Mouse (Mus musculus) embryonic facial prominence, embryonic 14.5 days (tissue): Measurements from ENCODE around the gene Trpc4ap. TPM values are rescaled to one million over a fixed set of nuclear protein-coding genes. Genes with fewer than 3 reads are reported as not detected.

Experiments
- ATAC-seq: fragments of 200-750 bp; cut with Nextera tagmentation; 2 replicates; pipeline ENCODE4 v1.8.0; 2017; ENCODE audit warnings: low read depth, moderate number of reproducible peaks, moderate TSS enrichment
- DNase-seq: peaks from one replicate; pipeline ENCODE4 v3.0.0-alpha.2; 2015; ENCODE audit warnings: low spot score
- H3K27ac ChIP-seq: fragments of 300-500 bp; sonication (generic); replicated peaks from 2 replicates; pipeline ENCODE4 v1.5.1; 2014; ENCODE audit warnings: low read depth, mild to moderate bottlenecking, low read length, moderate library complexity
- H3K27me3 ChIP-seq: fragments of 300-500 bp; sonication (generic); replicated peaks from 2 replicates; pipeline ENCODE4 v1.6.1; 2014; ENCODE audit warnings: low read length; ENCODE audit not compliant: control insufficient read depth, insufficient read depth
- H3K36me3 ChIP-seq: fragments of 300-500 bp; sonication (generic); 2 replicates; pipeline ENCODE4 v1.6.1; 2014; ENCODE audit warnings: low read length, mixed read lengths; ENCODE audit not compliant: control insufficient read depth, insufficient read depth
- H3K4me1 ChIP-seq: fragments of 300-500 bp; sonication (generic); 2 replicates; pipeline ENCODE4 v1.6.1; 2014; ENCODE audit warnings: antibody characterized with exemption, low read length; ENCODE audit not compliant: control insufficient read depth, insufficient read depth
- H3K4me2 ChIP-seq: fragments of 300-500 bp; sonication (generic); 2 replicates; pipeline ENCODE4 v1.6.1; 2014; ENCODE audit warnings: low read depth, mild to moderate bottlenecking, low read length, moderate library complexity, mixed read lengths
- H3K4me3 ChIP-seq: fragments of 300-500 bp; sonication (generic); 2 replicates; pipeline ENCODE4 v1.5.1; 2014; ENCODE audit warnings: low read depth, mild to moderate bottlenecking, low read length
- H3K9ac ChIP-seq: fragments of 300-500 bp; sonication (generic); 2 replicates; pipeline ENCODE4 v1.6.1; 2014; ENCODE audit warnings: low read depth, mild to moderate bottlenecking, low read length, moderate library complexity, mixed read lengths
- H3K9me3 ChIP-seq: fragments of 300-500 bp; sonication (generic); 2 replicates; pipeline ENCODE4 v1.6.1; 2016; ENCODE audit warnings: low read length; ENCODE audit not compliant: control insufficient read depth
- WGBS: fragments of 180-500 bp; shearing (Covaris S2); extraction: QIAGEN DNeasy Blood & Tissue Kit; methylation state at CpG from one replicate; pipeline ENCODE4 v1.1.7; 2014; 5-methylcytosine and 5-hydroxymethylcytosine counted together
- polyA plus RNA-seq: library from polyadenylated mRNA; unstranded; fragments of >200 nt; fragmentation: Nextera tagmentation; extraction: Ambion mirVana; gene quantifications from 2 replicates; pipeline ENCODE4 v1.2.1, GENCODE M21; 2014

The Trpc4ap gene
- polyA plus RNA-seq, 1 experiment from 2014 or later: 131 TPM

- no peak overlapping the region for H3K27ac ChIP-seq
- H3K4me3 ChIP-seq: no peak overlapping the region
- peaks cover 22% of the 10 kb centered on the region for H3K36me3 ChIP-seq
- ATAC-seq: no peak
- H3K27me3 ChIP-seq: no peaks in the 10 kb centered on the region
- H3K9ac ChIP-seq: no peak overlapping the region
- no peaks in the 10 kb centered on the region for H3K9me3 ChIP-seq
- no peak overlapping the region for H3K4me2 ChIP-seq
- WGBS: 92% methylated on average over 11 of the region's 11 CpGs
- no peak for DNase-seq
- H3K4me1 ChIP-seq: peaks cover 13% of the 10 kb centered on the region; the same call in 1 of the 2 replicates
These were observed 4.4 kb downstream of the Trpc4ap start for GRCm38 (mm10) chr2:155687746-155688145.

GRCm38 (mm10) chr2:155686572-155686971 lies 5.6 kb downstream of the Trpc4ap start:
- Histone ChIP-seq H3K27ac (no peak overlapping the region), H3K36me3 (peaks cover 22% of the 10 kb centered on the region), H3K9ac (no peak overlapping the region), H3K27me3 (no peaks in the 10 kb centered on the region), H3K4me1 (peaks cover 13% of the 10 kb centered on the region; the same call in 1 of the 2 replicates), H3K4me3 (no peak overlapping the region), H3K9me3 (no peaks in the 10 kb centered on the region), H3K4me2 (no peak overlapping the region)
- 81% methylated on average over 5 of the region's 5 CpGs for WGBS
- no peak for DNase-seq
- no peak for ATAC-seq

- H3K27me3 ChIP-seq: no peaks in the 10 kb centered on the region
- H3K4me2 ChIP-seq: no peak overlapping the region
- H3K27ac ChIP-seq: no peak overlapping the region
- H3K36me3 ChIP-seq: peaks cover 17% of the 10 kb centered on the region
- DNase-seq (no peak), ATAC-seq (no peak)
- no peaks in the 10 kb centered on the region for H3K9me3 ChIP-seq
- 92% methylated on average over 5 of the region's 5 CpGs for WGBS
- no peaks in the 10 kb centered on the region for H3K4me1 ChIP-seq
- no peak overlapping the region for H3K9ac ChIP-seq
- no peak overlapping the region for H3K4me3 ChIP-seq
These were observed 8.4 kb downstream of the Trpc4ap start for GRCm38 (mm10) chr2:155683821-155684220.

GRCm38 (mm10) chr2:155683137-155683536 lies 9.0 kb downstream of the Trpc4ap start:
- WGBS: 66% methylated on average over 3 of the region's 3 CpGs
- H3K9me3 ChIP-seq: no peaks in the 10 kb centered on the region
- H3K4me2 ChIP-seq: no peak overlapping the region
- no peaks in the 10 kb centered on the region for H3K4me1 ChIP-seq
- no peak overlapping the region for H3K27ac ChIP-seq
- peaks cover 17% of the 10 kb centered on the region for H3K36me3 ChIP-seq
- no peak overlapping the region for H3K9ac ChIP-seq
- no peak overlapping the region for H3K4me3 ChIP-seq
- no peaks in the 10 kb centered on the region for H3K27me3 ChIP-seq
- no peak for DNase-seq
- ATAC-seq: no peak

- ATAC-seq: no peak
- no peaks in the 10 kb centered on the region for H3K27me3 ChIP-seq
- 93% methylated on average over 2 of the region's 2 CpGs for WGBS
- no peak overlapping the region for H3K27ac ChIP-seq
- H3K4me1 ChIP-seq: no peaks in the 10 kb centered on the region
- no peak overlapping the region for H3K9ac ChIP-seq
- H3K36me3 ChIP-seq: peaks cover 13% of the 10 kb centered on the region
- H3K9me3 ChIP-seq: no peaks in the 10 kb centered on the region
- no peak overlapping the region for H3K4me3 ChIP-seq
- no peak overlapping the region for H3K4me2 ChIP-seq
- no peak for DNase-seq
These were observed 10.3 kb downstream of the Trpc4ap start for GRCm38 (mm10) chr2:155681874-155682273.

- Histone ChIP-seq H3K36me3 (peaks cover 8% of the 10 kb centered on the region), H3K27me3 (no peaks in the 10 kb centered on the region), H3K4me1 (no peaks in the 10 kb centered on the region), H3K4me3 (no peak overlapping the region), H3K27ac (no peak overlapping the region), H3K4me2 (no peak overlapping the region), H3K9ac (no peak overlapping the region), H3K9me3 (no peaks in the 10 kb centered on the region)
- WGBS: 67% methylated on average over 8 of the region's 8 CpGs
- ATAC-seq (no peak), DNase-seq (no peak)
These were observed 11.0 kb downstream of the Trpc4ap start for GRCm38 (mm10) chr2:155681194-155681593.

GRCm38 (mm10) chr2:155680591-155680990 lies 11.6 kb downstream of the Trpc4ap start:
- no peak overlapping the region for H3K9ac ChIP-seq
- H3K9me3 ChIP-seq: no peaks in the 10 kb centered on the region
- H3K27ac ChIP-seq: no peak overlapping the region
- H3K27me3 ChIP-seq: no peaks in the 10 kb centered on the region
- no peak overlapping the region for H3K4me3 ChIP-seq
- no peak for ATAC-seq
- DNase-seq: no peak
- 58% methylated on average over 5 of the region's 5 CpGs for WGBS
- no peaks in the 10 kb centered on the region for H3K4me1 ChIP-seq
- H3K4me2 ChIP-seq: no peak overlapping the region
- peaks cover 3% of the 10 kb centered on the region for H3K36me3 ChIP-seq

GRCm38 (mm10) chr2:155679586-155680110 lies 12.5 kb downstream of the Trpc4ap start:
- WGBS: 92% methylated on average over 4 of the region's 4 CpGs
- H3K36me3 ChIP-seq: no peaks in the 10 kb centered on the region
- H3K4me1 ChIP-seq: no peaks in the 10 kb centered on the region
- DNase-seq (no peak), ATAC-seq (no peak)
- H3K9ac ChIP-seq: no peak overlapping the region
- H3K9me3 ChIP-seq: no peaks in the 10 kb centered on the region
- H3K27ac ChIP-seq: no peak overlapping the region
- no peaks in the 10 kb centered on the region for H3K27me3 ChIP-seq
- no peak overlapping the region for H3K4me2 ChIP-seq
- no peak overlapping the region for H3K4me3 ChIP-seq

GRCm38 (mm10) chr2:155675118-155675517 lies 17.1 kb downstream of the Trpc4ap start:
- Histone ChIP-seq H3K9ac (no peak overlapping the region), H3K36me3 (peaks cover 30% of the 10 kb centered on the region), H3K27me3 (no peaks in the 10 kb centered on the region), H3K9me3 (no peaks in the 10 kb centered on the region), H3K4me1 (no peaks in the 10 kb centered on the region), H3K4me2 (no peak overlapping the region), H3K4me3 (no peak overlapping the region), H3K27ac (no peak overlapping the region)
- no peak for ATAC-seq
- 70% methylated on average over 4 of the region's 4 CpGs for WGBS
- no peak for DNase-seq
